Mouse (Mus musculus): ENCODE data around the gene Vpreb1. TPM values are rescaled to one million over a fixed set of nuclear protein-coding genes. Genes with fewer than 3 reads are reported as not detected.
A peak's percentile ranks its signal among the peaks of the same experiment; 100 is the strongest.

Vpreb1 gene
- total and polyA plus RNA-seq, 2 experiments from 2014 or later: 0.44 TPM; not detected in 1

GRCm38 (mm10) chr16:16854836-16855235 lies 15.8 kb downstream of the Vpreb1 start:
- H3K36me3 ChIP-seq (replicated peaks; ENCODE audit: control insufficient read depth, insufficient read depth, low read length): no peaks in the 10 kb centered on the region
- H3K27me3 ChIP-seq (ENCODE audit: control insufficient read depth, insufficient read depth, low read length): no peaks in the 10 kb centered on the region
- peak; percentile 44 for DNase-seq (ENCODE audit: low spot score)
- ATAC-seq (ENCODE audit: insufficient read depth, low read depth): no peak
- H3K4me1 ChIP-seq (ENCODE audit: control insufficient read depth, insufficient read depth): no peaks in the 10 kb centered on the region
- no peak overlapping the region for H3K4me3 ChIP-seq (ENCODE audit: low read depth, low read length)
- H3K27ac ChIP-seq (ENCODE audit: low read depth): no peak overlapping the region
- no peak overlapping the region for H3K4me2 ChIP-seq (ENCODE audit: low read depth, low read length)
- H3K9ac ChIP-seq (replicated peaks; ENCODE audit: low read depth, low read length): no peak overlapping the region
- TF ChIP-seq CTCF (IDR thresholded peaks at IDR 0.05; ENCODE audit: low read depth) (peak; percentile 58), EP300 (IDR thresholded peaks at IDR 0.05; ENCODE audit: low read depth) (no peak)
- no peaks in the 10 kb centered on the region for H3K9me3 ChIP-seq (replicated peaks; ENCODE audit: control insufficient read depth, low read length)
- 18% methylated on average over 6 of the region's 6 CpGs for WGBS

GRCm38 (mm10) chr16:16852411-16852810 lies 18.2 kb downstream of the Vpreb1 start:
- no peak overlapping the region for H3K9ac ChIP-seq (replicated peaks; ENCODE audit: low read depth, low read length)
- H3K9me3 ChIP-seq (replicated peaks; ENCODE audit: control insufficient read depth, low read length): no peaks in the 10 kb centered on the region
- no peaks in the 10 kb centered on the region for H3K27me3 ChIP-seq (ENCODE audit: control insufficient read depth, insufficient read depth, low read length)
- no peak overlapping the region for H3K27ac ChIP-seq (ENCODE audit: low read depth)
- TF ChIP-seq CTCF (IDR thresholded peaks at IDR 0.05; ENCODE audit: low read depth) (no peak), EP300 (IDR thresholded peaks at IDR 0.05; ENCODE audit: low read depth) (no peak)
- WGBS: 72% methylated on average over 3 of the region's 3 CpGs
- no peaks in the 10 kb centered on the region for H3K36me3 ChIP-seq (replicated peaks; ENCODE audit: control insufficient read depth, insufficient read depth, low read length)
- ATAC-seq (ENCODE audit: insufficient read depth, low read depth): no peak
- H3K4me3 ChIP-seq (ENCODE audit: low read depth, low read length): no peak overlapping the region
- H3K4me1 ChIP-seq (ENCODE audit: control insufficient read depth, insufficient read depth): no peaks in the 10 kb centered on the region
- no peak for DNase-seq (ENCODE audit: low spot score)
- no peak overlapping the region for H3K4me2 ChIP-seq (ENCODE audit: low read depth, low read length)

GRCm38 (mm10) chr16:16849196-16849595 lies 21.4 kb downstream of the Vpreb1 start:
- no peak for ATAC-seq (ENCODE audit: insufficient read depth, low read depth)
- no peak for DNase-seq (ENCODE audit: low spot score)
- no peak for TF ChIP-seq CTCF (IDR thresholded peaks at IDR 0.05; ENCODE audit: low read depth)
- no peak for TF ChIP-seq EP300 (IDR thresholded peaks at IDR 0.05; ENCODE audit: low read depth)
- no peak overlapping the region for H3K27ac ChIP-seq (ENCODE audit: low read depth)
- no peak overlapping the region for H3K4me3 ChIP-seq (ENCODE audit: low read depth, low read length)
- no peak overlapping the region for H3K4me2 ChIP-seq (ENCODE audit: low read depth, low read length)
- H3K27me3 ChIP-seq (ENCODE audit: control insufficient read depth, insufficient read depth, low read length): no peaks in the 10 kb centered on the region
- H3K36me3 ChIP-seq (replicated peaks; ENCODE audit: control insufficient read depth, insufficient read depth, low read length): no peaks in the 10 kb centered on the region
- no peaks in the 10 kb centered on the region for H3K9me3 ChIP-seq (replicated peaks; ENCODE audit: control insufficient read depth, low read length)
- H3K9ac ChIP-seq (replicated peaks; ENCODE audit: low read depth, low read length): no peak overlapping the region
- H3K4me1 ChIP-seq (ENCODE audit: control insufficient read depth, insufficient read depth): no peaks in the 10 kb centered on the region

- no peak for ATAC-seq (ENCODE audit: insufficient read depth, low read depth)
- TF ChIP-seq EP300 (IDR thresholded peaks at IDR 0.05; ENCODE audit: low read depth) (no peak), CTCF (IDR thresholded peaks at IDR 0.05; ENCODE audit: low read depth) (no peak)
- WGBS: 81% methylated on average over 3 of the region's 3 CpGs
- Histone ChIP-seq H3K4me1 (ENCODE audit: control insufficient read depth, insufficient read depth) (peaks cover 7% of the 10 kb centered on the region), H3K9me3 (replicated peaks; ENCODE audit: control insufficient read depth, low read length) (no peaks in the 10 kb centered on the region), H3K4me3 (ENCODE audit: low read depth, low read length) (peak overlapping the region; percentile 52; the same call in 1 of the 2 replicates), H3K36me3 (replicated peaks; ENCODE audit: control insufficient read depth, insufficient read depth, low read length) (no peaks in the 10 kb centered on the region), H3K27me3 (ENCODE audit: control insufficient read depth, insufficient read depth, low read length) (no peaks in the 10 kb centered on the region), H3K27ac (ENCODE audit: low read depth) (no peak overlapping the region), H3K9ac (replicated peaks; ENCODE audit: low read depth, low read length) (no peak overlapping the region), H3K4me2 (ENCODE audit: low read depth, low read length) (no peak overlapping the region; the same call in 1 of the 2 replicates)
- no peak for DNase-seq (ENCODE audit: low spot score)
These were observed 41.0 kb downstream of the Vpreb1 start for GRCm38 (mm10) chr16:16829671-16830070.

- 5% methylated on average over 33 of the region's 33 CpGs for WGBS
- Histone ChIP-seq H3K9ac (replicated peaks; ENCODE audit: low read depth, low read length) (0 out of 2 replicates have a peak within 1 kb of the TSS, but pooled peaks have one; percentile 30), H3K36me3 (replicated peaks; ENCODE audit: control insufficient read depth, insufficient read depth, low read length) (no peaks in the 10 kb centered on the region), H3K9me3 (replicated peaks; ENCODE audit: control insufficient read depth, low read length) (no peaks in the 10 kb centered on the region), H3K4me2 (ENCODE audit: low read depth, low read length) (peak within 1 kb of the TSS; percentile 87), H3K4me3 (ENCODE audit: low read depth, low read length) (peak within 1 kb of the TSS; percentile 52), H3K4me1 (ENCODE audit: control insufficient read depth, insufficient read depth) (peaks cover 7% of the 10 kb centered on the region), H3K27me3 (ENCODE audit: control insufficient read depth, insufficient read depth, low read length) (no peaks in the 10 kb centered on the region), H3K27ac (ENCODE audit: low read depth) (no peak within 1 kb of the TSS)
- TF ChIP-seq CTCF (IDR thresholded peaks at IDR 0.05; ENCODE audit: low read depth) (peak; percentile 30; the same call in 1 of the 2 replicates), EP300 (IDR thresholded peaks at IDR 0.05; ENCODE audit: low read depth) (no peak)
- ATAC-seq (ENCODE audit: insufficient read depth, low read depth) (peak; percentile 73), DNase-seq (ENCODE audit: low spot score) (peak; percentile 31)
These were observed 41.7 kb downstream of the Vpreb1 start, which contains the start of gene Spag6l for GRCm38 (mm10) chr16:16828757-16829615. Gene Spag6l (minus strand): TSS chr16:16829456.
